Mouse (Mus musculus) megakaryocyte, embryonic 14.5 days (primary cell): Measurements from ENCODE around the gene Scand1. TPM values are rescaled to one million over a fixed set of nuclear protein-coding genes. Genes with fewer than 3 reads are reported as not detected.

ENCODE experiments used
- H3K27me3 ChIP-seq: replicated peaks from 2 replicates; pipeline ENCODE3; 2012; ENCODE audit warnings: inconsistent platforms
- H3K36me3 ChIP-seq: replicated peaks from 2 replicates; pipeline ENCODE3; 2012; ENCODE audit warnings: low read length, inconsistent platforms, mixed read lengths
- H3K4me1 ChIP-seq: 2 replicates; pipeline ENCODE4 v1.6.1; 2012; ENCODE audit warnings: inconsistent platforms
- H3K4me3 ChIP-seq: replicated peaks from 2 replicates; pipeline ENCODE3; 2012; ENCODE audit warnings: moderate library complexity, mild to moderate bottlenecking, inconsistent platforms
- H3K9me3 ChIP-seq: 2 replicates; pipeline ENCODE4 v1.6.1; 2012; ENCODE audit warnings: inconsistent platforms
- FLI1 ChIP-seq: IDR thresholded peaks from 2 replicates; pipeline ENCODE4 v1.6.1; 2012; ENCODE audit warnings: low read length, inconsistent platforms, mixed read lengths
- GATA1 ChIP-seq: IDR thresholded peaks from 3 replicates; pipeline ENCODE4 v1.6.1; 2012; ENCODE audit warnings: mixed read lengths, low read length, inconsistent platforms, borderline replicate concordance
- polyA plus RNA-seq: library from polyadenylated mRNA; stranded (reverse); fragments of >175 nt; gene quantifications from 2 replicates; pipeline ENCODE4 v1.2.3, GENCODE M21; 2012; ENCODE audit warnings: low replicate concordance; ENCODE audit not compliant: insufficient read depth

Scand1 gene
- polyA plus RNA-seq, 1 experiment: 797 TPM

DNA sequence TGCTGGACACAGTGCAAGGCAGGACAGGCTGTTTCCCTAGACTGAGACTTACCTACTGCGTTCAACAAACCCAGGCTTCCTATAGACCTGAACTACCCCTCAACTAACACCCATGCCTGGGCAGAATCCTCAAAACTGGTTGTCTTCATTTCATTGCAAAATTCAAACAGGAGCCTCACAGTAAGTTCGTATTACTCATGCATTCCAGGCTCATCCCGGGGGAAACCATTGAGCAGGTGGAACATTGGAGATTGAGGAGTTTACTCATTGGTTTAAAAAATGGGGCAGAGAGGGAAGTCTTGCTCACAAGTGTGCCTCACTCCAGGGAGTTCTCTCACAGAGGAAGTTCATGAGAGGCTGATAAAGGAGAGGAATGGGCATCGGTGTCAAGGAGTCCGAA is 2.0 kb downstream of the Scand1 start:
- Histone ChIP-seq H3K4me3 (no peak overlapping the region), H3K36me3 (peaks cover 49% of the 10 kb centered on the region), H3K9me3 (peaks cover 6% of the 10 kb centered on the region; the same call in 1 of the 2 replicates), H3K4me1 (peaks cover 26% of the 10 kb centered on the region), H3K27me3 (peaks cover 1% of the 10 kb centered on the region)
- TF ChIP-seq FLI1 (no peak), GATA1 (no peak)

- TF ChIP-seq FLI1 (no peak), GATA1 (no peak)
- Histone ChIP-seq H3K9me3 (peaks cover 6% of the 10 kb centered on the region; the same call in 1 of the 2 replicates), H3K4me1 (peaks cover 22% of the 10 kb centered on the region), H3K27me3 (no peaks in the 10 kb centered on the region), H3K4me3 (no peak overlapping the region), H3K36me3 (peaks cover 49% of the 10 kb centered on the region)
Measured at GRCm38 (mm10) chr2:156309948-156310347, 2.6 kb downstream of the Scand1 start.

DNA sequence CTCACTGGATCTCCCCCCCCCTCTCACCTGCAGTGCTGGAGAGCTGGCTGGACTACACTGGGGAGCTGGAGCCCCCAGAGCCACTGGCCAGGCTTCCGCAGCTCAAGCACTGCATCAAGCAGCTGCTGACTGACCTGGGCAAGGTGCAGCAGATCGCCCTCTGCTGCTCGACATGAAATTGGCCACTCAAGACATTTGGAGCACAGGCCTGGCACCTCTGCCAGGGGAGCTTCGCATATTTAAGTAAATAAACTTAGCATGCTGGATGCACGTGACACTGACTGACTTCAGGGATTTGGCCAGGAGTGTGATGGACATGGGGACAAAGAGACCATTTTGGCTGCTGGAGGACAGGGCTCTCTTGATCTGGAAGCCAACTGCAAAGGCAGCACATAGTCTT is 5.2 kb downstream of the Scand1 start:
- no peak overlapping the region for H3K4me3 ChIP-seq
- peaks cover 14% of the 10 kb centered on the region for H3K4me1 ChIP-seq
- no peaks in the 10 kb centered on the region for H3K27me3 ChIP-seq
- no peaks in the 10 kb centered on the region for H3K9me3 ChIP-seq
- H3K36me3 ChIP-seq: peaks cover 70% of the 10 kb centered on the region
- TF ChIP-seq GATA1: no peak
- no peak for TF ChIP-seq FLI1

GRCm38 (mm10) chr2:156305818-156306217 is 6.7 kb downstream of the Scand1 start:
- Histone ChIP-seq H3K4me1 (peaks cover 8% of the 10 kb centered on the region), H3K9me3 (no peaks in the 10 kb centered on the region), H3K36me3 (peaks cover 83% of the 10 kb centered on the region), H3K4me3 (no peak overlapping the region), H3K27me3 (no peaks in the 10 kb centered on the region)
- no peak for TF ChIP-seq FLI1

GRCm38 (mm10) chr2:156304351-156304750 is 8.2 kb downstream of the Scand1 start:
- H3K36me3 ChIP-seq: peaks cover 85% of the 10 kb centered on the region
- no peaks in the 10 kb centered on the region for H3K4me1 ChIP-seq
- TF ChIP-seq GATA1 (no peak), FLI1 (no peak)
- no peak overlapping the region for H3K4me3 ChIP-seq
- no peaks in the 10 kb centered on the region for H3K9me3 ChIP-seq
- H3K27me3 ChIP-seq: no peaks in the 10 kb centered on the region

DNA sequence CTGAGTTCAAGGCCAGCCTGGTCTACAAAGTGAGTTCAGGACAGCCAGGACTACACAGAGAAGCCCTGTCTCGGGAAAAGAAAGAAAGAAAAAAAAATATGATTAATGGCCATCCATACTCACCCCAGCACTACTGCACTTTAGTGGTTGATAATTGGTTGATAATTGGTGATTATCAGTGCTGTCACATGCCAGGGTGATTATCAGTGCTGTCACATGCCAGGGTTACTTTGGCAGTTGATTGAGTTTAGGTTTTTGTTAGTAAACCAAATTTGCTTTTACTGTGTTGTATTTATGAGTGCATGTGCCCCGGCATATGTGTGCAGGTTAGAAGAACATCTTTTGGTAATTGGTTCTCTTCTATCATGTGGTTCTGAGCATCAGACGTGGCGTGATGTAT is 10.4 kb downstream of the Scand1 start:
- H3K36me3 ChIP-seq: peaks cover 93% of the 10 kb centered on the region
- H3K9me3 ChIP-seq: no peaks in the 10 kb centered on the region
- no peak overlapping the region for H3K4me3 ChIP-seq
- no peak for TF ChIP-seq FLI1
- no peak for TF ChIP-seq GATA1
- no peaks in the 10 kb centered on the region for H3K27me3 ChIP-seq
- H3K4me1 ChIP-seq: peaks cover 9% of the 10 kb centered on the region

- Histone ChIP-seq H3K9me3 (no peaks in the 10 kb centered on the region), H3K4me3 (no peak overlapping the region), H3K27me3 (no peaks in the 10 kb centered on the region), H3K36me3 (peaks cover 92% of the 10 kb centered on the region), H3K4me1 (peaks cover 37% of the 10 kb centered on the region)
- TF ChIP-seq FLI1: no peak
- no peak for TF ChIP-seq GATA1
Measured at GRCm38 (mm10) chr2:156298458-156298857, 14.0 kb downstream of the Scand1 start.

DNA sequence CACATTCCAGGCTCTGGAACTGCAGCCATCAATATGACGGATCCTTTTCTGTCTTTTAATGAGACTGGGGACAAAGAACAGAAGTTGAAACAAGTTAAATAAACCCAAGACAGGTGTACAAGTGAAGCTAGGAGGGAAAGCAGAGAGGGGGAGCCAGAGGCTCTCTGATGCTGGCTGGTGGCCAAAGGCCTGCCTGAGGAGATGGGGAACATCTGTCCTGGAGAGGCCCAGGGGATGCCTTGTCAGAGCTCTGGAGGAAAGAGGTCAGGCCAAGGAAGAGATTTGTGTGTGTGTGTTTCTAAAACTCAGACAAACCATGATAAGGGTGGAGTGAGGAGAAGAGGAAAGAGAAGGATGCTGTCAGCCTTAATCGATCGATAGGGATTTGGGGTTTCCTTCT is 14.9 kb downstream of the Scand1 start:
- H3K36me3 ChIP-seq: peaks cover 92% of the 10 kb centered on the region

GRCm38 (mm10) chr2:156296190-156296589 is 16.3 kb downstream of the Scand1 start:
- no peaks in the 10 kb centered on the region for H3K27me3 ChIP-seq
- H3K36me3 ChIP-seq: peaks cover 90% of the 10 kb centered on the region
- H3K4me3 ChIP-seq: no peak overlapping the region
- H3K9me3 ChIP-seq: no peaks in the 10 kb centered on the region
- H3K4me1 ChIP-seq: peaks cover 58% of the 10 kb centered on the region
- TF ChIP-seq GATA1 (no peak), FLI1 (no peak)

More for the DNA sequence above, 14.9 kb downstream of the Scand1 start:
- TF ChIP-seq FLI1: no peak
- no peak for TF ChIP-seq GATA1
- H3K27me3 ChIP-seq: no peaks in the 10 kb centered on the region
- H3K9me3 ChIP-seq: no peaks in the 10 kb centered on the region
- peaks cover 45% of the 10 kb centered on the region for H3K4me1 ChIP-seq
- H3K4me3 ChIP-seq: no peak overlapping the region

GRCm38 (mm10) chr2:156295601-156296063 is 16.9 kb downstream of the Scand1 start:
- H3K36me3 ChIP-seq: peaks cover 90% of the 10 kb centered on the region

GRCm38 (mm10) chr2:156291998-156292397 is 20.5 kb downstream of the Scand1 start:
- H3K36me3 ChIP-seq: peaks cover 95% of the 10 kb centered on the region
- H3K9me3 ChIP-seq: no peaks in the 10 kb centered on the region
- H3K27me3 ChIP-seq: no peaks in the 10 kb centered on the region
- H3K4me3 ChIP-seq: no peak overlapping the region
- TF ChIP-seq FLI1 (no peak), GATA1 (no peak)
- peaks cover 62% of the 10 kb centered on the region for H3K4me1 ChIP-seq

More at GRCm38 (mm10) chr2:156295601-156296063, 16.9 kb downstream of the Scand1 start:
- no peaks in the 10 kb centered on the region for H3K9me3 ChIP-seq
- H3K4me1 ChIP-seq: peaks cover 63% of the 10 kb centered on the region
- H3K4me3 ChIP-seq: no peak overlapping the region
- no peaks in the 10 kb centered on the region for H3K27me3 ChIP-seq
- TF ChIP-seq GATA1: no peak
- no peak for TF ChIP-seq FLI1
